Mouse (Mus musculus): ENCODE measurements at regions not wholly inside any gene's neighbourhood (a gene's known extent, or its start where the extent isn't known, plus 50 kb on each side); places are given as distances from the start of the nearest gene placed in this dataset.
"Not testable (repeated sequence)": the region's sequence is repeated elsewhere in the genome, so short reads cannot be mapped to it uniquely, and the experiment has no call there.

- DNase-seq (ENCODE audit: low spot score in 2 of 2), result peak in 1 of 2 experiments; percentile 8
These were observed 704.0 kb downstream of the 4930447A16Rik start for GRCm38 (mm10) chr15:38129330-38129729.

GRCm38 (mm10) chr15:38129861-38130631 is 704.7 kb downstream of the 4930447A16Rik start:
- DNase-seq (ENCODE audit: low spot score in 2 of 2), result no peak

GRCm38 (mm10) chr15:38130632-38131028 is 705.3 kb downstream of the 4930447A16Rik start:
- no peak for DNase-seq (ENCODE audit: low spot score in 2 of 2)

GRCm38 (mm10) chr15:38139639-38140038 is 714.3 kb downstream of the 4930447A16Rik start:
- no peak for DNase-seq (ENCODE audit: low spot score in 2 of 2)

- no peak for DNase-seq (ENCODE audit: low spot score in 2 of 2)
These were observed 718.1 kb downstream of the 4930447A16Rik start for GRCm38 (mm10) chr15:38143495-38143894.

GRCm38 (mm10) chr15:38151654-38152053 is 726.3 kb downstream of the 4930447A16Rik start:
- no peak for DNase-seq (ENCODE audit: low spot score in 2 of 2)

- DNase-seq (ENCODE audit: low spot score in 2 of 2), result not testable (repeated sequence)
These were observed 728.5 kb downstream of the 4930447A16Rik start for GRCm38 (mm10) chr15:38153821-38154220.

GRCm38 (mm10) chr15:38159161-38159560 is 733.8 kb downstream of the 4930447A16Rik start:
- DNase-seq (ENCODE audit: low spot score in 2 of 2), result no peak

- DNase-seq (ENCODE audit: low spot score in 2 of 2), result no peak
These were observed 738.4 kb downstream of the 4930447A16Rik start for GRCm38 (mm10) chr15:38163721-38164120.

GRCm38 (mm10) chr15:38164848-38165247 is 739.5 kb downstream of the 4930447A16Rik start:
- no peak for DNase-seq (ENCODE audit: low spot score in 2 of 2)

- DNase-seq (ENCODE audit: low spot score in 2 of 2), result no peak
These were observed 740.6 kb downstream of the 4930447A16Rik start for GRCm38 (mm10) chr15:38165881-38166445.

- DNase-seq (ENCODE audit: low spot score in 2 of 2), result no peak
These were observed 741.1 kb downstream of the 4930447A16Rik start for GRCm38 (mm10) chr15:38166476-38166875.

GRCm38 (mm10) chr15:38167618-38168152 is 742.3 kb downstream of the 4930447A16Rik start:
- DNase-seq (ENCODE audit: low spot score in 2 of 2), result no peak

- DNase-seq (ENCODE audit: low spot score in 2 of 2), result no peak
These were observed 743.8 kb downstream of the 4930447A16Rik start for GRCm38 (mm10) chr15:38169191-38169590.
